In genomic region chr7:119895639-119896512, GRCm38 (mm10) we compare ENCODE assay signal across 8 mouse cellular contexts. TPM values are rescaled to one million over a fixed set of nuclear protein-coding genes. Genes with fewer than 3 reads are reported as not detected.
DNase-seq lines count a peak whose midpoint lies in the region; ATAC-seq and TF ChIP-seq lines count a peak whose summit lies in the region.

Gene Lyrm1 (plus strand): TSS chr7:119895861.
Gene Dcun1d3 (minus strand): TSS chr7:119896298.

- POLR2A ChIA-PET in Patski (lab: Charles Lee) = interaction anchor here (0.6 to 1.1 kb wide), 5 partner anchors 24 to 955 kb away, joined by 3 to 4 read pairs (median 3); no protein-coding TSS in a partner anchor

- H3K4me3 ChIP-seq in hindbrain, embryonic 15.5 days = peak within 1 kb of the TSS; percentile 83

- H3K27ac ChIP-seq in hindbrain, embryonic 15.5 days (replicated peaks) = peak within 1 kb of the TSS; percentile 100

- no peak for TF ChIP-seq CTCF in Patski (IDR thresholded peaks at IDR 0.05)

- peak; percentile 98 for ATAC-seq in Patski
- peak; percentile 98 for ATAC-seq in hindbrain, embryonic 15.5 days (ENCODE audit: low FRiP score, low read depth)

- DNase-seq in Patski (ENCODE audit: low read depth, low spot score) = peak; percentile 68
- DNase-seq in cerebellum, postnatal 14 days = peak; percentile 99
- DNase-seq in frontal cortex, postnatal 25 days (ENCODE audit: low spot score in 2 of 2) = peak; percentile 90 to 95
- peak; percentile 96 for DNase-seq in left cerebral cortex, adult 11 months (ENCODE audit: low spot score)
- peak; percentile 98 to 99 for DNase-seq in lung, postnatal 4 days
- DNase-seq in retina, postnatal 7 days (ENCODE audit: low read depth, low spot score) = peak; percentile 96
- DNase-seq in urinary bladder, adult 2 months (ENCODE audit: low spot score) = peak; percentile 89

- in situ Hi-C loops in Patski (cut with MboI; ENCODE audit: low pct_unique_long_range_greater_than_20kb) = no loop called here

- H3K36me3 ChIP-seq in hindbrain, embryonic 15.5 days = no peaks in the 10 kb centered on the region

- WGBS in hindbrain, embryonic 15.5 days = under 1% methylated on average over 63 of the region's 63 CpGs

- peaks cover 36% of the 10 kb centered on the region for H3K4me1 ChIP-seq in hindbrain, embryonic 15.5 days (replicated peaks)

- H3K9ac ChIP-seq in hindbrain, embryonic 15.5 days = peak within 1 kb of the TSS; percentile 88

- H3K4me2 ChIP-seq in hindbrain, embryonic 15.5 days = peak within 1 kb of the TSS; percentile 73

- no peaks in the 10 kb centered on the region for H3K27me3 ChIP-seq in Patski
- H3K27me3 ChIP-seq in hindbrain, embryonic 15.5 days = no peaks in the 10 kb centered on the region

- no peaks in the 10 kb centered on the region for H3K9me3 ChIP-seq in hindbrain, embryonic 15.5 days

- CTCF ChIA-PET in Patski (lab: Charles Lee) = interaction anchor here (1.3 kb wide), 1 partner anchor 40 kb away, joined by 6 read pairs; no protein-coding TSS in a partner anchor

RNA-seq across cellular contexts. Expression of gene Lyrm1, which starts in this region (rescaled TPM):
- polyA plus RNA-seq in Patski (2021) = 10.3 TPM
- 18.9 and 22.7 TPM in 2 replicates for polyA plus RNA-seq in hindbrain, embryonic 15.5 days (2015; fragmentation: Nextera tagmentation; extraction: Ambion mirVana)
- 8.3 and 8.9 TPM in 2 replicates for polyA plus RNA-seq in urinary bladder, adult 2 months (2012; rRNA removed)

RNA-seq across cellular contexts. Expression of gene Dcun1d3, which starts in this region (rescaled TPM):
- polyA plus RNA-seq in Patski (2021) = 10.2 TPM
- 17.2 and 19.5 TPM in 2 replicates for polyA plus RNA-seq in hindbrain, embryonic 15.5 days (2015; fragmentation: Nextera tagmentation; extraction: Ambion mirVana)
- polyA plus RNA-seq in urinary bladder, adult 2 months (2012; rRNA removed) = 10.3 and 11.4 TPM in 2 replicates

Comparison
In these comparisons a context has a peak if more than half of its experiments do, and no peak if none do; other contexts are left out.
1. Peak in every context shown above with its lines: DNase-seq, ATAC-seq, H3K4me3 ChIP-seq and H3K27ac ChIP-seq.